Comparison of ENCODE assay signal across 10 mouse cellular contexts in genomic region chr1:66388561-66388960, GRCm38 (mm10).
A peak's percentile ranks its signal among the peaks of the same experiment; 100 is the strongest.
DNase-seq lines count a peak whose midpoint lies in the region; ATAC-seq lines count a peak whose summit lies in the region.
"Had no signal": no experiment of that assay in that cellular context is flagged by ENCODE, and none has a peak within 500 bp of the region (broad histone marks: within the 10 kb centered on the region; RNA-seq: fewer than 3 reads in every experiment).

No protein-coding gene starts in this region.

- 0 out of 2 replicates have a peak, but pooled peaks cover 2% of the 10 kb centered on the region for H3K36me3 ChIP-seq in hindbrain, embryonic 15.5 days
- H3K36me3 ChIP-seq in neural tube, embryonic 14.5 days (ENCODE audit: control insufficient read depth, insufficient read depth, low read length): no peaks in the 10 kb centered on the region
- H3K36me3 ChIP-seq: heart, embryonic 15.5 days had no signal

- peak; percentile 36 for ATAC-seq in hindbrain, embryonic 15.5 days (ENCODE audit: low FRiP score, low read depth)
- peak; percentile 45 for ATAC-seq in neural tube, embryonic 14.5 days (ENCODE audit: low read depth)
- no peak for ATAC-seq in megakaryocyte-erythroid progenitor cell, adult 5-6 weeks (replicated peaks; ENCODE audit: low FRiP score, low TSS enrichment, poor library complexity, severe bottlenecking)
- ATAC-seq: activated CD4-positive, CD25-positive, alpha-beta regulatory T cell, adult 4 months had no signal

- H3K4me1 ChIP-seq in hindbrain, embryonic 15.5 days (replicated peaks): peaks cover 36% of the 10 kb centered on the region
- peaks cover 30% of the 10 kb centered on the region for H3K4me1 ChIP-seq in neural tube, embryonic 14.5 days (ENCODE audit: control insufficient read depth, insufficient read depth, low read length)
- H3K4me1 ChIP-seq: heart, embryonic 15.5 days had no signal

- 6% methylated on average over 8 of the region's 8 CpGs for WGBS in hindbrain, embryonic 15.5 days
- WGBS in neural tube, embryonic 14.5 days: 19% methylated on average over 8 of the region's 8 CpGs

- peak overlapping the region; percentile 51 for H3K4me2 ChIP-seq in hindbrain, embryonic 15.5 days
- H3K4me2 ChIP-seq in neural tube, embryonic 14.5 days (ENCODE audit: low read depth, low read length): peak overlapping the region; percentile 61
- H3K4me2 ChIP-seq: heart, embryonic 15.5 days had no signal

- H3K9me3 ChIP-seq in hindbrain, embryonic 15.5 days: no peaks in the 10 kb centered on the region
- H3K9me3 ChIP-seq in neural tube, embryonic 14.5 days (ENCODE audit: control insufficient read depth, low read length): no peaks in the 10 kb centered on the region
- H3K9me3 ChIP-seq: heart, embryonic 15.5 days had no signal

- H3K9ac ChIP-seq in hindbrain, embryonic 15.5 days: peak overlapping the region; percentile 33; the same call in 1 of the 2 replicates
- H3K9ac ChIP-seq in neural tube, embryonic 14.5 days (replicated peaks; ENCODE audit: low read depth, low read length): peak overlapping the region; percentile 44; the same call in 1 of the 2 replicates
- H3K9ac ChIP-seq: heart, embryonic 15.5 days had no signal

- peak overlapping the region; percentile 82 for H3K27ac ChIP-seq in hindbrain, embryonic 15.5 days (replicated peaks)
- H3K27ac ChIP-seq in neural tube, embryonic 14.5 days (ENCODE audit: low read depth, low read length): peak overlapping the region; percentile 84
- H3K27ac ChIP-seq: heart, embryonic 15.5 days had no signal

- peak overlapping the region; percentile 24 for H3K4me3 ChIP-seq in hindbrain, embryonic 15.5 days
- peak overlapping the region; percentile 32 for H3K4me3 ChIP-seq in neural tube, embryonic 14.5 days (ENCODE audit: low read depth, low read length)
- H3K4me3 ChIP-seq: heart, embryonic 15.5 days had no signal

- H3K27me3 ChIP-seq in hindbrain, embryonic 15.5 days: no peaks in the 10 kb centered on the region
- no peaks in the 10 kb centered on the region for H3K27me3 ChIP-seq in neural tube, embryonic 14.5 days (ENCODE audit: control insufficient read depth, insufficient read depth, low read length)
- H3K27me3 ChIP-seq: heart, embryonic 15.5 days had no signal

- DNase-seq in layer of hippocampus, adult 11-12 months (ENCODE audit: low spot score): peak; percentile 25
- DNase-seq in layer of hippocampus, adult 9-10 months (ENCODE audit: low spot score): no peak
- peak; percentile 20 to 43 for DNase-seq in cerebellum, postnatal 14 days
- DNase-seq in gastrocnemius, postnatal 10 days: no peak
- DNase-seq in kidney, adult 9 months: no peak

Comparison
In these comparisons a context has a peak if more than half of its experiments do, and no peak if none do; other contexts are left out.
1. DNase-seq: peak in layer of hippocampus, adult 11-12 months (single experiment) and cerebellum, postnatal 14 days (2 of 2); none in layer of hippocampus, adult 9-10 months (single experiment), gastrocnemius, postnatal 10 days (single experiment) and kidney, adult 9 months (single experiment).